Mouse (Mus musculus) cerebellum, postnatal 10 days (tissue): ENCODE results near the gene Dnah11.
A peak's percentile ranks its signal among the peaks of the same experiment; 100 is the strongest.

Experiments used
- DNase-seq, 2 experiments: peaks; one replicate each; pipeline ENCODE4 v3.0.0; 2021; ENCODE audit warnings: mixed read lengths in 2 of 2

Gene Dnah11

DNA sequence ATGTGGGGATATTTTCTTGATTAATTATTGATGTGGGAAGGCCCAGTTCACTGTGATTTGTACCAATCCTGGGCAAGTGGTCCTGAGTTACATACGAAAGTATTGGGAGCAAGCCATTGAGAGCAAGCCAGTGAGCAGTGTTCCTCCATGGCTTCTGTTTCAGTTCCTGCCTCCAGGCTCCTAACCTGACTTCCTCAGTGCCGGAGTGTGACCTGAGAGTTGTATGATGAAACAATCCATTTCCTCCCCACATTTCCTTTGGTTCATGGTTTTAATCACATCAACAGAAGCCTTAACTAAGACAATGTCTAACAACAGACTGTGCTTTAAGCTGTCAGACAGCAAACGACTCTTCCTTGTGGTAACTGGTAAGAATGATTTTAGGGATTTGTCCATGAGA lies 114.0 kb downstream of the Dnah11 start:
- DNase-seq, result no peak

DNA sequence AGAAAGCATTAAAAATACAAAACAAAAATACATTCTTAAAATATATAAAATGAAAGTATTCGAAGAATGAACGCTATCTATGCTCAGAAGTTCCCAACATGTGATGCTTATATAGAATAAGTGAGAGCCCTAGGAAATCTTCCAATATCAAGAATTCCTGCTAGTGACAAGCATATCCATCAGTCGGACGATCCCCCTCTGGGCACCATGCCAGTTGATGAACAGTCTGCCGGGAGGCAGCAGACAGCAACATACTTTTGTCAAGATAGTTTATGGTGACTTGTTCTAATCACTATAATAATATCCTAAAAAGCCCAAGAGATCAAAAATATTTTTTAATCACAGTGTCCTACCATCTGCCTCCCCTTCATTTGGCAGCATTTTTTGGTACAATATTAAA lies 114.7 kb downstream of the Dnah11 start:
- peak; percentile 83 for DNase-seq

DNA sequence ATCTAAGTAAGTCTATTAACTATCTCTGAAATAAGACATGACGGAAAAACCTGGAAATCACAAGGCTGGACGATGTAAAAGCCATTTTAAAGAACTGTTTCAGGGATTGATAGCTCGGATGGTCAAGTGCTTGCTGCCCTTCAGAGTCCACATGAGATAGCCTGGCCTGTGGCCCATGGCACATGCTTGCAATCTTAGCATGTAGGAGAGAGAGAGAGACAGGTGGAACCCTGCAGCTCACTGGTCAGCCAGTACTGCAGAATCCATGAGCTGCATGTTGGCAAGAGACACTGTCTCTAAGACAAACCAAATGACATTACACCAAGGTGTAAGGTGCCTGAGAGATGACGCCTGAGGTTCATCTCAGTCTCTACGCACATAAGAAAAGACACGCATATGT lies 118.4 kb downstream of the Dnah11 start:
- DNase-seq, result peak; percentile 47 to 59

- DNase-seq, result no peak
These were observed 120.3 kb downstream of the Dnah11 start for GRCm38 (mm10) chr12:118078434-118078989.

DNA sequence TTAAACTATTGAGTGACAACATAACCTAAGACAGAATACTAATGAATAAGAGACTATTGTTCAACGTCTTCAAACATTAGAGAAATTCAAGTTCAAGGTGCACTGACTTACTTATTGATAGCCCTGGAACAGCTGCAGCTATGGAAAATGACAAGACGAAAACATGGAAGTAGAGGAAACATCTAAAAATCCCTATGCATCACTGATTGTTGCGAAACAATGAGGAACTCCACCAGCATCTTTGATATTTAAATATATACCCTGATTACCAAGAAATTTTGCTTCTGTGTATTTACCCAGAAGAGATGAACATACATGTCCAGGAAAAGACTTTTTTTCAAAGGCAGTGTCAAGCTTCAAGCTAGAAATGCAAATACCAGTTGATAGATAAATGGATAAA lies 122.0 kb downstream of the Dnah11 start:
- no peak for DNase-seq

GRCm38 (mm10) chr12:118072181-118072872 lies 126.5 kb downstream of the Dnah11 start:
- no peak for DNase-seq

- DNase-seq, result no peak
These were observed 127.2 kb downstream of the Dnah11 start for GRCm38 (mm10) chr12:118071667-118072066.

GRCm38 (mm10) chr12:118068785-118069184 lies 130.1 kb downstream of the Dnah11 start:
- DNase-seq, result no peak

- DNase-seq, result no peak
These were observed 136.5 kb downstream of the Dnah11 start for GRCm38 (mm10) chr12:118062343-118062742.

DNA sequence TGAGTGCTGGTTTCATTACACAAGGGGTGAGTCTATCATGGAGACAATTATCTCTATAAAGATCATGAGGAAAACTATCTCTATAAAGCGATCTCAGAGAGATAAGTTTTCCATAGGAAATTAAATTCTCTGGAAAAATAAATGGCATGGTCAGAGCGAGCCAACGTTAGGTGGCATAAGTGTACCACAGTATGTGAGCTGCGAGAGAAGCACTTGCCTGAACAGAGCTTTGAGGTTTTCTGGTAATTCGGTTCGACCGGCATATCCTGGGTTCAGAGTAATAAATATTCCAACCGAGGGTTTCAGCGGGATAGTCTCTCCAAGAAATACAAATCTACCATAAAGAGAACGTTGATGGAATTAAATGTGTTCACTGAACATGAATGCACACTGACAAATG lies 142.0 kb downstream of the Dnah11 start:
- DNase-seq, result peak in 1 of 2 experiments; percentile 43

DNA sequence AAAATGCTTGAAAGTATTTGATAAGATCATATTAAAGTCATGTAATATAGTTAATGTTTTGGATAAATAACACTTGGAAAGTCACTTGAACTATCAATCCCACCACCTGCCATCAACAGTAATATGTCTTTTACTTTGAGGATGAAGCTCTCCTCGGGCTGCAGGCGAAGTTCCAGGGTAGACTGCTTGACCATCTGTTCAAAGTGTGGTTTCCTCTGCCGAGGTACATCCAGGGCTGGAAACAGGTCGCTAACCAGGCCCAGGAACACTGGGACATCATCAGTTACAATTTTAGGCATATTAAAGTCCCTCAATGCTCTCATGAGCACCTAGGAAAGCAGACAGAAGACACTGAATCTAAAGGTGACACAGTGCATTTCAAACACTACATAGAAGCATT lies 153.5 kb downstream of the Dnah11 start:
- DNase-seq, result peak in 1 of 2 experiments; percentile 23

DNA sequence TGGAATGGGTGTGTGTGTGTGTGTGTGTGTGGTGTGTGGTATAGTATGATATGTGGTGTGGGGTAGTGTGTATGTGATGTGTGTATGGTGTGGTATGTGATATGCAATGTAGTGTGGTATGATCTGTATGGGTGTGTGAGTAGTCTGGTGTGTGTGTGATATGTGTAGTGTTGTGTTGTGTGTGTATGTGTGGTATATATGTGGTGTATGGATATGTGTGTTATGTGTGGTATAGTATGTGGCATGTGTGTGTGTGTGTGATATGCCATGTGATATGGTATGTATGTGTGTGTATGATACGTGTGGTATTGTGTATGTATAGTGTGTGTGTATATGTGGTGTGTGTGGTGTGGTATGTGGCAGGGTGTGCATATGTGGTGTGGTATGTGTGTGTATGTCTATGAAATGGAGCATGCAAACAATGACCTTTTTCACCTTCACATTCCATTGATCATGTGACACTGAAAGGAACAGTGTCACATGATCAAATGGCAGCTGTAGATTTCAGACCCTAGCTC lies 155.7 kb downstream of the Dnah11 start:
- no peak for DNase-seq

DNA sequence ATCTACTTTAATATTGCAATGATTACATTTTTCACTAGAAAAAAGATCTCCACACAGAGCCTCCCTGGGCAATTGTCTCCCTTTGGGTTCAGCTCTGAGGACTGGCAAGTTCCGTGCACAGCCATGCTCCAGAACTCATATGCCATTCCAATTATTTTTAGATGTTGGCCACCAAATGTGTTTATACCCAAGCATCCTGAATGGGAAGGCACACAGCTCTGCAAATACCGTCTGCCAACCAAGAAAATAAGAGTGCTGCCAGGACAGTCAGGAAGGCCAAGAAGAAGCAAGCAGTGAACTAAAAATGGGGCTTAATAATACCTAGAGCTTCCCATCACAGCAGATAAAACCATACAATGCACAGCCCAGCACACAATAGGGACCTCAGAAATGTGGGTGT lies 156.6 kb downstream of the Dnah11 start:
- peak; percentile 42 to 49 for DNase-seq

- DNase-seq, result peak; percentile 45 to 57
These were observed 163.9 kb downstream of the Dnah11 start for GRCm38 (mm10) chr12:118034990-118035389.

- DNase-seq, result no peak
These were observed 173.1 kb downstream of the Dnah11 start for GRCm38 (mm10) chr12:118025771-118026170.

GRCm38 (mm10) chr12:118018936-118019335 lies 179.9 kb downstream of the Dnah11 start:
- DNase-seq, result no peak

GRCm38 (mm10) chr12:118013872-118014271 lies 185.0 kb downstream of the Dnah11 start:
- no peak for DNase-seq

DNA sequence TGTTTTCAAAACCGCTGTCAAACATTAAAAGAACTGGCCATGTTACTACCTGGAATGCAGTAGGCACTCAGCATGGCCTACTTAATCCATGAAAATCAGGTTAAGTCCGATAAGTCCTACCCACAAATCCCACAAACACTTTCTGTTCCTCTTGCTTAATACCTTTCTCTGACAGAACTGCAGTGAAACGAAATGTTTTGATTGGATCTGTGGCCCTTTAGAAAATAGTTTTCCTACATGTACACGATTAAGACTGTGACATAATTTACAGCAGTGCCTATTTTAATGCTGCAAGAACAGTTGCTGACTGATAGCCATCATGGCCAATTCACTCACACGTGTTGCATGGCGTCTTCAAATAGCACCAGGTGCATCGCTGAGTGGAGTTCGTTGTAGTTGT lies 186.9 kb downstream of the Dnah11 start:
- no peak for DNase-seq

GRCm38 (mm10) chr12:117994938-117995337 lies 203.9 kb downstream of the Dnah11 start:
- no peak for DNase-seq

GRCm38 (mm10) chr12:117993499-117993898 lies 205.3 kb downstream of the Dnah11 start:
- DNase-seq, result peak; percentile 92 to 93

- DNase-seq, result peak; percentile 20 to 30
These were observed 209.6 kb downstream of the Dnah11 start for GRCm38 (mm10) chr12:117989018-117989828.

DNA sequence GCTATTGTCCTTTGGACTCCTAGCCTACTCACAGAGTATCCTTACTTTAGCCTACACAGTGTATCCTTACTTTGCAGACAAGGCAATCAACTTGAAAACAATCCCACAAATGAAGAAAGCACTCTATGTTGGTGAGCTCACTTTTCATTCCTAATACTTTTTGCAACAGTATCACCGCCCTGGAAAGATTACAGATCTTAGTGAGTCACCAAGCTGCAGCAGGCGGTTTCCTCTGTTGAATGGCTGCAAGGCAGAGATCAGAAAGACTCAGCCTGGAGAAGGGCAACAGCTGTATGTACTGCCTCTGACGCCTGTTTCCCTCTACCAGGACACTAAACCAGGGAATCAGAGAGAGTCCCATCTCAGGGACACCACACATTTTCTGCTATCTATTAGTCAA lies 218.5 kb downstream of the Dnah11 start:
- no peak for DNase-seq

- DNase-seq, result no peak
These were observed 225.1 kb downstream of the Dnah11 start for GRCm38 (mm10) chr12:117973712-117974111.

GRCm38 (mm10) chr12:117962698-117963097 lies 236.1 kb downstream of the Dnah11 start:
- no peak for DNase-seq
